Mouse (Mus musculus) testis, adult 2 months (tissue): ENCODE measurements around the gene Sars2.

Experiments used
- CTCF ChIP-seq: fragments of 200-500 bp; IDR thresholded peaks from 2 replicates; pipeline ENCODE4 v1.5.1; 2012; ENCODE audit warnings: low read depth, mild to moderate bottlenecking, inconsistent platforms, low read length, moderate library complexity; ENCODE audit not compliant: control insufficient read depth, insufficient read depth, insufficient replicate concordance
- POLR2A ChIP-seq: fragments of 200-500 bp; IDR thresholded peaks from 2 replicates; pipeline ENCODE4 v1.6.1; 2012; ENCODE audit warnings: low read depth, mild to moderate bottlenecking, inconsistent platforms, low read length, moderate library complexity; ENCODE audit not compliant: control insufficient read depth

- TF ChIP-seq CTCF (no peak), POLR2A (no peak)
Measured at GRCm38 (mm10) chr7:28788307-28789195, 46.8 kb downstream of the Sars2 start, which contains the start of gene Rinl.
